Mouse (Mus musculus): Measurements from ENCODE around the gene Elovl1. TPM values are rescaled to one million over a fixed set of nuclear protein-coding genes. Genes with fewer than 3 reads are reported as not detected.

Gene Elovl1
- polyA plus RNA-seq, 1 experiment from 2014 or later, result 135 TPM

DNA sequence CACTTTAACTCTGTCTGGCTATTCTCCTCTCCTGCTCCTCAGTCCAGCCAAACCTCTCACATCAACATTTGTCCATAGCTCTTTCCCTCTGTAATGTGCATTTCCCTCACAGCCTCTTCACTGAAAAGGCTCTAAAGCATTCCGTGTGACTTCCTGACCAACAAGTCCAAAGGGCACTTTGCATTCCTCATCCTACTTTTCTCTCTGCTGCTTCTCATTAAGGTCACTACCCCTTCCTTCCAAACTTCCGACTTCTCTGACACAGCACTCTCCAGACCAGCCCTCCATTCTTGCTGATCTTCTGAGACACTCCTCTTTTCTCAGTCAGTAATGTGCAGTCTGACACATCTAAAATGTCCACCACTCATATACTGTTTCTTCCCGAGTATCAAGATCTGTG is 31.5 kb upstream of the Elovl1 start:
- Histone ChIP-seq H3K9me3 (replicated peaks; ENCODE audit: low read length) (no peaks in the 10 kb centered on the region), H3K27ac (0 out of 2 replicates have a peak overlapping the region, but pooled peaks have one; percentile 3), H3K4me3 (replicated peaks; ENCODE audit: low read depth, low read length) (no peak overlapping the region), H3K4me2 (ENCODE audit: low read length) (no peak overlapping the region), H3K4me1 (replicated peaks; ENCODE audit: insufficient read depth, low read length) (no peaks in the 10 kb centered on the region), H3K9ac (ENCODE audit: low read depth, low read length) (no peak overlapping the region), H3K36me3 (ENCODE audit: insufficient read depth, low read length) (peaks cover 63% of the 10 kb centered on the region), H3K27me3 (ENCODE audit: insufficient read depth, low read length) (no peaks in the 10 kb centered on the region)
- 66% methylated on average over 3 of the region's 3 CpGs for WGBS
- peak; percentile 14 for DNase-seq (ENCODE audit: low spot score)
- ATAC-seq (replicated peaks; ENCODE audit: low FRiP score, low read depth), result peak; percentile 63; the same call in 1 of the 2 replicates
- no peak for TF ChIP-seq CTCF (IDR thresholded peaks at IDR 0.05; ENCODE audit: low read depth)

- no peak overlapping the region for H3K9ac ChIP-seq (ENCODE audit: low read depth, low read length)
- no peak overlapping the region for H3K27ac ChIP-seq
- no peaks in the 10 kb centered on the region for H3K4me1 ChIP-seq (replicated peaks; ENCODE audit: insufficient read depth, low read length)
- H3K27me3 ChIP-seq (ENCODE audit: insufficient read depth, low read length), result no peaks in the 10 kb centered on the region
- DNase-seq (ENCODE audit: low spot score) (no peak), ATAC-seq (replicated peaks; ENCODE audit: low FRiP score, low read depth) (no peak)
- no peak overlapping the region for H3K4me2 ChIP-seq (ENCODE audit: low read length)
- peaks cover 57% of the 10 kb centered on the region for H3K36me3 ChIP-seq (ENCODE audit: insufficient read depth, low read length)
- no peak overlapping the region for H3K4me3 ChIP-seq (replicated peaks; ENCODE audit: low read depth, low read length)
- TF ChIP-seq CTCF (IDR thresholded peaks at IDR 0.05; ENCODE audit: low read depth), result no peak
- H3K9me3 ChIP-seq (replicated peaks; ENCODE audit: low read length), result no peaks in the 10 kb centered on the region
- WGBS, result 92% methylated on average over 6 of the region's 6 CpGs
These were observed 29.5 kb upstream of the Elovl1 start for GRCm38 (mm10) chr4:118398400-118398799.

DNA sequence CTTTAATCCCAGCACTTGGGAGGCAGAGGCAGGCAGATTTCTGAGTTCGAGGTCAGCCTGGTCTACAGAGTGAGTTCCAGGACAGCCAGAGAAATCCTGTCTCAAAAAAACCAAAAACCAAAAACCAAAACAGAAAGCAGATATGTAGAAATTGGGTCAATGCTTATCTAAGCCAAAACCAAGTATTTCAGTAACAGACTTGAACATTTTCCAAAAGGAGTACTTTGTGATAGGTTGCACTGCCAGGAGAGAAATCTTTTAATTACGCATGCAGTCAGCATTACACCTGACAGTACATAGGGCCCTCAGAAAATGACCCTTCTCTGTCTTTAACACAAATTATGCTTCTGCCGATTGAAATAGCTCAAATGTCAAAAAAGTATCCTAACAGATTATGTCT is 26.5 kb upstream of the Elovl1 start:
- Histone ChIP-seq H3K27ac (no peak overlapping the region), H3K9ac (ENCODE audit: low read depth, low read length) (no peak overlapping the region), H3K4me1 (replicated peaks; ENCODE audit: insufficient read depth, low read length) (no peaks in the 10 kb centered on the region), H3K9me3 (replicated peaks; ENCODE audit: low read length) (no peaks in the 10 kb centered on the region), H3K4me3 (replicated peaks; ENCODE audit: low read depth, low read length) (no peak overlapping the region), H3K4me2 (ENCODE audit: low read length) (no peak overlapping the region), H3K27me3 (ENCODE audit: insufficient read depth, low read length) (no peaks in the 10 kb centered on the region), H3K36me3 (ENCODE audit: insufficient read depth, low read length) (peaks cover 50% of the 10 kb centered on the region)
- DNase-seq (ENCODE audit: low spot score) (no peak), ATAC-seq (replicated peaks; ENCODE audit: low FRiP score, low read depth) (no peak)
- TF ChIP-seq CTCF (IDR thresholded peaks at IDR 0.05; ENCODE audit: low read depth), result no peak
- WGBS, result 83% methylated on average over 3 of the region's 3 CpGs

DNA sequence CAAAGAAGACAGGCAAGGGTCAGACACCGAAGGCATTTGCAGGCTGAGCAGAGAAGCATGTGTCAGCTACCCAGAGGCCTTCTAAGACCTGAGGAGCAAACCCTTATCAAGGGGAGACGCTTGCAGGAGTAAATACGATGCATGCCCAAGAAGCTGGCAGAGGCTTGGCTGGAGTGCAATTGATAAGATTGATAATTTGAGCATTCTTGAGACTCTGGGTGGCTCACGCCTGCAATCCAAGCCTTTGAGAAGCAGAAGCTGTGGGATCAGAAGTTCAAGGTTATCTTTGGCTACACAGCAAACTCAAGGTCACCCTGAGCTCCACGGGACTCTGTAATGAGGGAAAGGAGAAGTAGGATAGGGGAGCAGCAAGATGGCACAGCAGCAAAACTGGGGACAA is 26.0 kb upstream of the Elovl1 start:
- 88% methylated on average over 5 of the region's 5 CpGs for WGBS
- Histone ChIP-seq H3K9ac (ENCODE audit: low read depth, low read length) (no peak overlapping the region), H3K27ac (no peak overlapping the region), H3K4me2 (ENCODE audit: low read length) (no peak overlapping the region), H3K4me1 (replicated peaks; ENCODE audit: insufficient read depth, low read length) (no peaks in the 10 kb centered on the region), H3K36me3 (ENCODE audit: insufficient read depth, low read length) (peaks cover 47% of the 10 kb centered on the region), H3K4me3 (replicated peaks; ENCODE audit: low read depth, low read length) (no peak overlapping the region), H3K9me3 (replicated peaks; ENCODE audit: low read length) (no peaks in the 10 kb centered on the region), H3K27me3 (ENCODE audit: insufficient read depth, low read length) (no peaks in the 10 kb centered on the region)
- no peak for DNase-seq (ENCODE audit: low spot score)
- no peak for TF ChIP-seq CTCF (IDR thresholded peaks at IDR 0.05; ENCODE audit: low read depth)
- no peak for ATAC-seq (replicated peaks; ENCODE audit: low FRiP score, low read depth)

DNA sequence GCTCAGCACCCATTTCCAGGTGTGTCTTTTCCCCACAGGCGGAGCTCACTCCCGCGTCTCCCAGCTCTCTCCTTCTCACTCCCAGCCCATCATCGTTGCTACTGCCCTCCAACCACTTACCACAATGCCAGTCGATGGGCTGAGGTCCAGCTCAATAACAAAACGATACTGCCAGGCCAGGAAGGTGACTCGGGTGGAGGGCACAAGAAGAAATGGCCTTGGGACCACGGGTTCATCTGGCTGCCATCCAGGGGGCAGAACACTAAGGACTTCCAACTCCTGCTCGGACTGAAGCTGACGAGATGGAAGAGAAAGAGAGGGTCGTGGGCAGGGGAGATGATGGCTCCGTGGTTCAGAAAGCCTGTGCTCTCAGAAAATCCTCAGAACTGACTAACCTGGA is 25.2 kb upstream of the Elovl1 start:
- no peak overlapping the region for H3K27ac ChIP-seq
- H3K36me3 ChIP-seq (ENCODE audit: insufficient read depth, low read length), result peaks cover 42% of the 10 kb centered on the region
- TF ChIP-seq CTCF (IDR thresholded peaks at IDR 0.05; ENCODE audit: low read depth), result no peak
- H3K4me2 ChIP-seq (ENCODE audit: low read length), result no peak overlapping the region
- H3K9ac ChIP-seq (ENCODE audit: low read depth, low read length), result no peak overlapping the region
- H3K4me1 ChIP-seq (replicated peaks; ENCODE audit: insufficient read depth, low read length), result no peaks in the 10 kb centered on the region
- DNase-seq (ENCODE audit: low spot score) (no peak), ATAC-seq (replicated peaks; ENCODE audit: low FRiP score, low read depth) (no peak)
- H3K9me3 ChIP-seq (replicated peaks; ENCODE audit: low read length), result no peaks in the 10 kb centered on the region
- no peaks in the 10 kb centered on the region for H3K27me3 ChIP-seq (ENCODE audit: insufficient read depth, low read length)
- 90% methylated on average over 12 of the region's 12 CpGs for WGBS
- no peak overlapping the region for H3K4me3 ChIP-seq (replicated peaks; ENCODE audit: low read depth, low read length)

GRCm38 (mm10) chr4:118409142-118409900 is 18.6 kb upstream of the Elovl1 start, which contains the start of the genes Szt2 and Med8:
Gene Szt2 (minus strand): TSS chr4:118409273.
Gene Med8 (plus strand): TSS chr4:118409337.
- H3K36me3 ChIP-seq (ENCODE audit: insufficient read depth, low read length), result peaks cover 34% of the 10 kb centered on the region

More at GRCm38 (mm10) chr4:118409142-118409900, 18.6 kb upstream of the Elovl1 start, which contains the start of the genes Szt2 and Med8:
- Histone ChIP-seq H3K4me2 (ENCODE audit: low read length) (peak within 1 kb of the TSS; percentile 72), H3K9ac (ENCODE audit: low read depth, low read length) (peak within 1 kb of the TSS; percentile 92), H3K9me3 (replicated peaks; ENCODE audit: low read length) (no peaks in the 10 kb centered on the region), H3K27me3 (ENCODE audit: insufficient read depth, low read length) (no peaks in the 10 kb centered on the region), H3K4me1 (replicated peaks; ENCODE audit: insufficient read depth, low read length) (peaks cover 12% of the 10 kb centered on the region; the same call in 1 of the 2 replicates), H3K4me3 (replicated peaks; ENCODE audit: low read depth, low read length) (peak within 1 kb of the TSS; percentile 92), H3K27ac (peak within 1 kb of the TSS; percentile 87)
- no peak for TF ChIP-seq CTCF (IDR thresholded peaks at IDR 0.05; ENCODE audit: low read depth)
- DNase-seq (ENCODE audit: low spot score) (peak; percentile 98), ATAC-seq (replicated peaks; ENCODE audit: low FRiP score, low read depth) (peak; percentile 96)
- under 1% methylated on average over 53 of the region's 53 CpGs for WGBS

Measured in kidney, postnatal 0 days (tissue).